Mouse (Mus musculus) intestine, postnatal 0 days (tissue): ENCODE results near the gene Znrd1. TPM values are rescaled to one million over a fixed set of nuclear protein-coding genes. Genes with fewer than 3 reads are reported as not detected.
"Not testable (repeated sequence)": the region's sequence is repeated elsewhere in the genome, so short reads cannot be mapped to it uniquely, and the experiment has no call there.

Source experiments
- ATAC-seq: fragments of 200-750 bp; cut with Nextera tagmentation; 2 replicates; pipeline ENCODE4 v1.8.0; 2017; ENCODE audit warnings: mild to moderate bottlenecking, moderate TSS enrichment, moderate library complexity
- H3K27ac ChIP-seq: fragments of 300-500 bp; sonication (generic); 2 replicates; pipeline ENCODE4 v1.5.1; 2014; ENCODE audit warnings: mild to moderate bottlenecking, low read depth, low read length, moderate library complexity
- H3K27me3 ChIP-seq: fragments of 300-500 bp; sonication (generic); replicated peaks from 2 replicates; pipeline ENCODE4 v1.6.1; 2014; ENCODE audit warnings: low read length, mixed read lengths; ENCODE audit not compliant: control insufficient read depth, insufficient read depth
- H3K36me3 ChIP-seq: fragments of 300-500 bp; sonication (generic); 2 replicates; pipeline ENCODE4 v1.6.1; 2014; ENCODE audit warnings: mild to moderate bottlenecking, moderate library complexity; ENCODE audit not compliant: control insufficient read depth, insufficient read depth
- H3K4me1 ChIP-seq: fragments of 300-500 bp; sonication (generic); replicated peaks from 2 replicates; pipeline ENCODE4 v1.6.1; 2014; ENCODE audit warnings: antibody characterized with exemption, low read length, mixed read lengths; ENCODE audit not compliant: control insufficient read depth, insufficient read depth
- H3K4me2 ChIP-seq: fragments of 300-500 bp; sonication (generic); replicated peaks from 2 replicates; pipeline ENCODE4 v1.6.1; 2014; ENCODE audit warnings: low read depth, mild to moderate bottlenecking, moderate library complexity
- H3K4me3 ChIP-seq: fragments of 300-500 bp; sonication (generic); 2 replicates; pipeline ENCODE4 v1.5.1; 2014; ENCODE audit warnings: low read depth, low read length
- H3K9ac ChIP-seq: fragments of 300-500 bp; sonication (generic); 2 replicates; pipeline ENCODE4 v1.6.1; 2014; ENCODE audit warnings: mild to moderate bottlenecking, low read depth, low read length
- H3K9me3 ChIP-seq: fragments of 300-500 bp; sonication (generic); 2 replicates; pipeline ENCODE4 v1.6.1; 2016; ENCODE audit warnings: mixed run types; ENCODE audit not compliant: control insufficient read depth
- CTCF ChIP-seq: sonication (generic); IDR thresholded peaks from 2 replicates; pipeline ENCODE4 v1.5.1; 2016; ENCODE audit warnings: low read depth, mild to moderate bottlenecking, control low read depth, antibody characterized with exemption, moderate library complexity
- WGBS: fragments of 180-500 bp; shearing (Covaris S2); extraction: QIAGEN DNeasy Blood & Tissue Kit; methylation state at CpG from one replicate; pipeline ENCODE4 v1.1.7; 2014; 5-methylcytosine and 5-hydroxymethylcytosine counted together
- polyA plus RNA-seq: library from polyadenylated mRNA; unstranded; fragments of >200 nt; fragmentation: Nextera tagmentation; extraction: Ambion mirVana; gene quantifications from 2 replicates; pipeline ENCODE4 v1.2.1, GENCODE M21; 2015

The Znrd1 gene
- polyA plus RNA-seq, 1 experiment from 2014 or later, result 59.1 TPM

GRCm38 (mm10) chr17:36997033-36997735, 38.8 kb upstream of the Znrd1 start:
- Histone ChIP-seq H3K9ac (no peak overlapping the region), H3K27me3 (no peaks in the 10 kb centered on the region), H3K4me2 (no peak overlapping the region), H3K4me1 (no peaks in the 10 kb centered on the region), H3K4me3 (no peak overlapping the region), H3K36me3 (no peaks in the 10 kb centered on the region), H3K27ac (no peak overlapping the region), H3K9me3 (no peaks in the 10 kb centered on the region)
- no peak for ATAC-seq
- TF ChIP-seq CTCF, result peak; percentile 93
- 26% methylated on average over 7 of the region's 7 CpGs for WGBS

GRCm38 (mm10) chr17:36995448-36995847, 37.1 kb upstream of the Znrd1 start:
- Histone ChIP-seq H3K27ac (no peak overlapping the region), H3K4me1 (no peaks in the 10 kb centered on the region), H3K9ac (no peak overlapping the region), H3K4me2 (no peak overlapping the region), H3K27me3 (no peaks in the 10 kb centered on the region), H3K4me3 (no peak overlapping the region), H3K9me3 (no peaks in the 10 kb centered on the region), H3K36me3 (no peaks in the 10 kb centered on the region)
- WGBS, result 63% methylated on average over 3 of the region's 3 CpGs
- TF ChIP-seq CTCF, result no peak
- ATAC-seq, result no peak

GRCm38 (mm10) chr17:36994528-36994927, 36.2 kb upstream of the Znrd1 start:
- 75% methylated on average over 2 of the region's 2 CpGs for WGBS
- no peaks in the 10 kb centered on the region for H3K4me1 ChIP-seq
- no peak for TF ChIP-seq CTCF

GRCm38 (mm10) chr17:36993770-36994325, 35.5 kb upstream of the Znrd1 start:
- Histone ChIP-seq H3K36me3 (no peaks in the 10 kb centered on the region), H3K27ac (no peak overlapping the region), H3K4me2 (no peak overlapping the region), H3K9ac (no peak overlapping the region), H3K4me1 (no peaks in the 10 kb centered on the region), H3K4me3 (no peak overlapping the region), H3K27me3 (peaks cover 5% of the 10 kb centered on the region; the same call in 1 of the 2 replicates), H3K9me3 (no peaks in the 10 kb centered on the region)
- 89% methylated on average over 4 of the region's 4 CpGs for WGBS
- TF ChIP-seq CTCF, result no peak
- no peak for ATAC-seq

More at GRCm38 (mm10) chr17:36994528-36994927, 36.2 kb upstream of the Znrd1 start:
- Histone ChIP-seq H3K36me3 (no peaks in the 10 kb centered on the region), H3K9ac (no peak overlapping the region), H3K27me3 (no peaks in the 10 kb centered on the region), H3K4me2 (no peak overlapping the region), H3K9me3 (no peaks in the 10 kb centered on the region), H3K27ac (no peak overlapping the region), H3K4me3 (no peak overlapping the region)
- ATAC-seq, result no peak

- Histone ChIP-seq H3K4me1 (no peaks in the 10 kb centered on the region), H3K4me2 (no peak overlapping the region), H3K4me3 (no peak overlapping the region), H3K9me3 (no peaks in the 10 kb centered on the region), H3K9ac (no peak overlapping the region), H3K27me3 (peaks cover 18% of the 10 kb centered on the region; the same call in 1 of the 2 replicates), H3K36me3 (no peaks in the 10 kb centered on the region), H3K27ac (no peak overlapping the region)
- 66% methylated on average over 3 of the region's 3 CpGs for WGBS
- no peak for TF ChIP-seq CTCF
- no peak for ATAC-seq
These were observed 34.2 kb upstream of the Znrd1 start for GRCm38 (mm10) chr17:36992336-36993104.

- not testable (repeated sequence) for H3K9me3 ChIP-seq, H3K4me2 ChIP-seq, ATAC-seq, H3K4me3 ChIP-seq, H3K9ac ChIP-seq, H3K4me1 ChIP-seq, H3K36me3 ChIP-seq, H3K27ac ChIP-seq
- 92% methylated on average over 6 of the region's 6 CpGs for WGBS
- H3K27me3 ChIP-seq, result peaks cover 25% of the 10 kb centered on the region; the same call in 1 of the 2 replicates
These were observed 32.3 kb upstream of the Znrd1 start for GRCm38 (mm10) chr17:36990630-36991029.
